Mouse (Mus musculus) myocyte (in vitro differentiated cells): ENCODE measurements around the gene Arnt. TPM values are rescaled to one million over a fixed set of nuclear protein-coding genes. Genes with fewer than 3 reads are reported as not detected.

ENCODE experiments used
- H3K27me3 ChIP-seq: one replicate; pipeline ENCODE4 v1.6.1; 2011; ENCODE audit not compliant: control insufficient read depth, insufficient read depth, insufficient read length
- H3K36me3 ChIP-seq: one replicate; pipeline ENCODE4 v1.6.1; 2011; ENCODE audit not compliant: control insufficient read depth, insufficient read depth
- H3K4me2 ChIP-seq: one replicate; pipeline ENCODE4 v1.6.1; 2011; ENCODE audit warnings: low read depth, control low read depth
- H3K4me3 ChIP-seq: one replicate; pipeline ENCODE4 v1.5.1; 2011; ENCODE audit warnings: mild to moderate bottlenecking, control low read depth, moderate library complexity
- H3K79me2 ChIP-seq: one replicate; pipeline ENCODE4 v1.6.1; 2011; ENCODE audit not compliant: control insufficient read depth, insufficient read depth
- H3ac ChIP-seq: one replicate; pipeline ENCODE4 v1.6.1; 2011; ENCODE audit not compliant: control insufficient read depth, insufficient read length
- CEBPB ChIP-seq: IDR thresholded peaks from 2 replicates; pipeline ENCODE4 v1.6.1; 2011; ENCODE audit warnings: mild to moderate bottlenecking, moderate library complexity; ENCODE audit not compliant: poor library complexity, insufficient read depth, severe bottlenecking
- E2F4 ChIP-seq: IDR thresholded peaks from one replicate; pipeline ENCODE4 v1.6.1; 2011; ENCODE audit warnings: mild to moderate bottlenecking, control low read depth, moderate library complexity; ENCODE audit not compliant: insufficient read depth
- MAX ChIP-seq: IDR thresholded peaks from one replicate; pipeline ENCODE4 v1.6.1; 2011; ENCODE audit warnings: low read depth, mild to moderate bottlenecking, control low read depth
- MYOD1 ChIP-seq, 3 experiments: IDR thresholded peaks; one replicate each; pipeline ENCODE4 v1.6.1; 2011; ENCODE audit warnings: control low read depth in 2 of 3, low read depth in 2 of 3, mild to moderate bottlenecking in 2 of 3, moderate library complexity in 1 of 3; ENCODE audit not compliant: insufficient read length in 2 of 3, control insufficient read depth in 1 of 3
- MYOG ChIP-seq, 3 experiments: IDR thresholded peaks; one replicate each; pipeline ENCODE4 v1.6.1; 2011; ENCODE audit warnings: control low read depth in 2 of 3, low read depth in 2 of 3, mild to moderate bottlenecking in 2 of 3; ENCODE audit not compliant: insufficient read length in 2 of 3, control insufficient read depth in 1 of 3, insufficient read depth in 1 of 3
- POLR2A ChIP-seq: IDR thresholded peaks from one replicate; pipeline ENCODE4 v1.6.1; 2011; ENCODE audit warnings: low read depth, mild to moderate bottlenecking, control low read depth, moderate library complexity; ENCODE audit not compliant: insufficient read length
- POLR2AphosphoS2 ChIP-seq: IDR thresholded peaks from one replicate; pipeline ENCODE4 v1.6.1; 2011; ENCODE audit warnings: low read depth, control low read depth; ENCODE audit not compliant: insufficient read length
- REST ChIP-seq: IDR thresholded peaks from one replicate; pipeline ENCODE4 v1.6.1; 2011; ENCODE audit warnings: mild to moderate bottlenecking, control low read depth, moderate library complexity; ENCODE audit not compliant: insufficient read depth, insufficient read length
- SRF ChIP-seq: IDR thresholded peaks from one replicate; pipeline ENCODE4 v1.6.1; 2011; ENCODE audit warnings: low read depth; ENCODE audit not compliant: control insufficient read depth, insufficient read length
- TCF12 ChIP-seq: IDR thresholded peaks from one replicate; pipeline ENCODE4 v1.6.1; 2011; ENCODE audit warnings: mild to moderate bottlenecking, control low read depth; ENCODE audit not compliant: poor library complexity, insufficient read depth, severe bottlenecking
- TCF3 ChIP-seq: IDR thresholded peaks from one replicate; pipeline ENCODE4 v1.6.1; 2011; ENCODE audit warnings: low read depth, control low read depth; ENCODE audit not compliant: insufficient read length
- USF1 ChIP-seq: IDR thresholded peaks from one replicate; pipeline ENCODE4 v1.6.1; 2011; ENCODE audit warnings: low read depth, mild to moderate bottlenecking, control low read depth, moderate library complexity
- polyA plus RNA-seq: library from polyadenylated mRNA; unstranded; fragments of >200 nt; fragmentation: generic; extraction: Trizol; gene quantifications from one replicate; pipeline ENCODE4 v1.2.1, GENCODE M21; 2012; ENCODE audit warnings: missing spikeins

Arnt gene
- polyA plus RNA-seq, 1 experiment = 20.9 TPM

DNA sequence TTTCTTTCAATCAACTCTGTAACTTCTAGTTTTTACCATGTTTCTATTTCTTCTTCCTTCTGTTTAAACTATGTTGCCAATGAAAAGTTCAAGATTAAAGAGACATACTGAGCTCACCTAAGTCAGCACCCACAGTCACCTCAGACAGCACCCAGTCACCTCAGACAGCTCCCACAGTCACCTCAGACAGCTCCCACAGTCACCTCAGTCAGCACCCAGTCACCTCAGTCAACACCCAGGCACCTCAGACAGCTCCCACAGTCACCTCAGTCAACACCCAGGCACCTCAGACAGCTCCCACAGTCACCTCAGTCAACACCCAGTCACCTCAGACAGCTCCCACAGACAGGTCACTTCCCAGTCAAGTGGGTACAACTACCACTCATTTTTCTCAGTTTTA is 108.0 kb downstream of the Arnt start:
- H3K36me3 ChIP-seq = no peaks in the 10 kb centered on the region

DNA sequence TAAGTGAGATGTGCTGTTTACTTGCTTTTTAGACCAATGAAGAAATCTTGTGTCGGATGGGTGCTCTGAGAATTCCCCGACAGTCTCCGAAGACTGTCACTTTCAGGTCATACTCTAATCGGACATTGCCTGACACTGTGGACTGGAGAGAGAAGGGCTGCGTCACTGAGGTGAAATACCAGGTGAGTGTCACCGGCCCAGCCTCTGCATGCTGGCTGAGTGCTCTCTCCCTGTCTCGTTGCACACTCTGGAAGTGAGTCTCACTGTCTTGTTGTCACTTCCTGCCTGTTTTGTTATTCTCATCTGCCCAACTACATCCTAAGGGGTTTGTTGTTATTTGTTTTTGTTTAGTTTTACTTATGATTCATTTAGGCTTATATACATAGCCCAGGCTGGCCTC is 108.8 kb downstream of the Arnt start:
- no peak for TF ChIP-seq REST
- no peak for TF ChIP-seq MYOD1 (IDR thresholded peaks at IDR 0.05; ENCODE audit: control insufficient read depth in 1 of 3, insufficient read length in 2 of 3, low read depth in 2 of 3)
- TF ChIP-seq TCF3 = no peak
- TF ChIP-seq POLR2A = no peak
- TF ChIP-seq TCF12 = no peak
- TF ChIP-seq SRF = no peak
- TF ChIP-seq USF1 = no peak
- TF ChIP-seq POLR2AphosphoS2 = no peak
- no peak for TF ChIP-seq MAX
- TF ChIP-seq E2F4 = no peak
- no peak for TF ChIP-seq MYOG (IDR thresholded peaks at IDR 0.05; ENCODE audit: control insufficient read depth in 1 of 3, insufficient read depth in 1 of 3, insufficient read length in 2 of 3, low read depth in 2 of 3)
- TF ChIP-seq CEBPB = no peak
- Histone ChIP-seq H3K36me3 (no peaks in the 10 kb centered on the region), H3K27me3 (no peaks in the 10 kb centered on the region), H3K4me3 (no peak overlapping the region), H3K79me2 (no peaks in the 10 kb centered on the region), H3K4me2 (no peak overlapping the region), H3ac (no peak overlapping the region)

More for the DNA sequence above, 108.0 kb downstream of the Arnt start:
- TF ChIP-seq MYOD1 (IDR thresholded peaks at IDR 0.05; ENCODE audit: control insufficient read depth in 1 of 3, insufficient read length in 2 of 3, low read depth in 2 of 3) (no peak), TCF3 (no peak), TCF12 (no peak), E2F4 (no peak), POLR2AphosphoS2 (no peak), REST (no peak), USF1 (no peak), MYOG (IDR thresholded peaks at IDR 0.05; ENCODE audit: control insufficient read depth in 1 of 3, insufficient read depth in 1 of 3, insufficient read length in 2 of 3, low read depth in 2 of 3) (no peak), CEBPB (no peak), SRF (no peak), POLR2A (no peak)
- Histone ChIP-seq H3ac (no peak overlapping the region), H3K4me2 (no peak overlapping the region), H3K79me2 (no peaks in the 10 kb centered on the region), H3K27me3 (no peaks in the 10 kb centered on the region), H3K4me3 (no peak overlapping the region)

Other genes starting within 250 kb of the Arnt start
- 3.3 TPM for gene Gabpb2, start 216.5 kb upstream of the Arnt start, polyA plus RNA-seq
- gene Cdc42se1, start 205.7 kb upstream of the Arnt start, polyA plus RNA-seq = 61.5 TPM
- gene Mllt11, start 202.2 kb upstream of the Arnt start, polyA plus RNA-seq = 51.9 TPM
- 0.04 TPM for gene Gm128, start 192.8 kb upstream of the Arnt start, polyA plus RNA-seq
- 0.31 TPM for gene Bnipl, start 183.2 kb upstream of the Arnt start, polyA plus RNA-seq
- 33.3 TPM for gene Mindy1, start 153.0 kb upstream of the Arnt start, polyA plus RNA-seq
- 43.1 TPM for gene Prune1, start 152.3 kb upstream of the Arnt start, polyA plus RNA-seq
- gene Anxa9, start 127.2 kb upstream of the Arnt start, polyA plus RNA-seq = 1.5 TPM
- 116 TPM for gene Cers2, start 119.6 kb upstream of the Arnt start, polyA plus RNA-seq
- 11.5 TPM for gene Setdb1, start 77.2 kb upstream of the Arnt start, polyA plus RNA-seq
- not detected for gene 4930558C23Rik, start 31.5 kb upstream of the Arnt start, polyA plus RNA-seq
- gene Ctsk, start 64.9 kb downstream of the Arnt start, polyA plus RNA-seq = 0.11 TPM
- gene Ctss, start 92.4 kb downstream of the Arnt start, polyA plus RNA-seq = 0.02 TPM
- gene Hormad1, start 125.3 kb downstream of the Arnt start, polyA plus RNA-seq = not detected
- 4.4 TPM for gene Golph3l, start 154.5 kb downstream of the Arnt start, polyA plus RNA-seq
- 65.3 TPM for gene Ensa, start 190.6 kb downstream of the Arnt start, polyA plus RNA-seq
- gene Mcl1, start 224.4 kb downstream of the Arnt start, polyA plus RNA-seq = 51.6 TPM